Mouse (Mus musculus): ENCODE results near the gene Otop2. TPM values are rescaled to one million over a fixed set of nuclear protein-coding genes. Genes with fewer than 3 reads are reported as not detected.

Otop2 gene
- total RNA-seq, 2 experiments from 2014 or later = 0.38 TPM; not detected in 1

DNA sequence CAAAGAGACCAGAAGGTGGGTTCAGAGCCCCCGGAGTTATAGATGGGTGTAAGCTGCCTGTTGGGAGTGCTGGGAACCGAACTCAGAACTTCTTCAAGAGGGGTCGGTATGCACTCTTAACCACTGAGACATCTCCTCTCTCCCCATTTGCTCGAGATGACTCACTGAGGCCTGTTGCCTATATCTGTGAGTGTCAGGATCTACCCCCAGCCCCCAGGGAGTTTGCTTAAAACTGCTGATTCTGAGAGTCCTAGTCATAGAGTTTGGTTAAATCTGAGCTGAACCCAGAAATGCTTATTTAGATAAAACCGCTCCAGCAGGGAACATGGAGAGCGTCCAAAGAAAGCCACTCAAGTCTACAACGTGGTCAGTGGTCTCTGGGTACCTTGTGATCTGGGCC, 32.8 kb upstream of the Otop2 start:
- no peak for DNase-seq (ENCODE audit: low spot score in 2 of 2)
- intact Hi-C loops (cut with DNase I) = loop anchor here (5.0 kb wide), 1 partner anchor 192 kb away; no protein-coding TSS in a partner anchor

DNA sequence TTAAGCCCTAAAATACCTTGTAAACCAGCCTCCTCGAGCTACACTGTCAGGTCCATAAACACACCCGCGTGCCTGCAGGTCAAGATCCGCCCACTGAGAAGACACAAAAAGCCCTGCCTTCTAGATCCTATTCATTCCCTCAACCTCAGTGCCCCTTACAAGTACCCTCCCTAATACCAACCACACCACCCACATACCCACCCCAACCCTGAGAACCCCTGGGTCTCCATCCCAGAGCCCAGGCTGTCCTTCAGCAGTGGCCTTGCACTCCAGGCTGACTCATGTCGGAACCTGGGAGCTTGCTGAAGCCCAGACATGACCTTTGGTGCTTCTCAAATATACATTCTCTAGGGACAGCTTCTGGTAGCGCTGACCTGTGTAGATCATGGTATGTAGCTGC, 32.2 kb upstream of the Otop2 start:
- intact Hi-C loops (cut with DNase I) = loop anchor here (5.0 kb wide), 1 partner anchor 192 kb away; no protein-coding TSS in a partner anchor
- DNase-seq (ENCODE audit: low spot score in 2 of 2) = no peak

DNA sequence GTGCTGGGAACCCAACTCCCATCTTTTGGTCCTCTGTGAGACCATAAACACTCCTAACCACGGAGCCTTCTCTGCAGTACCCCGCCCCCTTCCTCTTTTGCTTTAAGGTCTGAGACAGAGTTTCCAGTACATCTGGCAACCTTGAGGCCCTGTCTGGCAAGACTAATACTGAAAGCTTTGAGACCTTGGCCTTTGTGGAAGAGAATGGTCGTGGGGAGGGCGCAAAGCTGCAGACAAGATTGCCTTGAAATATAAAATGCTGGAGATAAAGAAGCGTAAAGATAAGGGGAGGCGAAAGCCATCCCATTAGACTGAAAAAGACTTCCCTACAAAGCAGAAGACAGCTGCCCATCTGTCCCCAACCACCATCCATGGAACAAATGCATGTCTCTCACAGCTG, 31.5 kb upstream of the Otop2 start:
- intact Hi-C loops (cut with DNase I) = no loop called here

DNA sequence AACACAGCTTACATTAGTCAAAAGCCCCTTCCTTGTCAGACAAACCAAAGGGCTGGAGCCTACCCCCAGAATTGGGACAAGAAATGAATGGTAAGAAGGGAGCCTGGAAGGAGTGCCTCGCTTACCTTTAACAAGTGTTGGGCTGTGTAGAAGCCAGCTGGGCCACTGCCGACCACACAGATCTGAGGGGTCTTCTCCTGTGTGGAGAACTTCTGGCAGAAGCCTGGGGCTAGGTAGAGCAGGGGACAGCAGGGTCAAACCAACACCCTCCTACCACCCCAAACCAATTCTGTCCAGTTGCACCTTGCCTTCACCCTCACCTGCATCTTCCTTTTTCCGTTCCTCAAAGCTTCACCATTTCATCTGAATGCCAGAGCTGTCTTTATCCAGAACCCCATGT, 31.0 kb upstream of the Otop2 start:
- intact Hi-C loops (cut with DNase I) = no loop called here
- no peak for DNase-seq (ENCODE audit: low spot score in 2 of 2)

More for the DNA sequence above, 31.5 kb upstream of the Otop2 start:
- no peak for DNase-seq (ENCODE audit: low spot score in 2 of 2)

DNA sequence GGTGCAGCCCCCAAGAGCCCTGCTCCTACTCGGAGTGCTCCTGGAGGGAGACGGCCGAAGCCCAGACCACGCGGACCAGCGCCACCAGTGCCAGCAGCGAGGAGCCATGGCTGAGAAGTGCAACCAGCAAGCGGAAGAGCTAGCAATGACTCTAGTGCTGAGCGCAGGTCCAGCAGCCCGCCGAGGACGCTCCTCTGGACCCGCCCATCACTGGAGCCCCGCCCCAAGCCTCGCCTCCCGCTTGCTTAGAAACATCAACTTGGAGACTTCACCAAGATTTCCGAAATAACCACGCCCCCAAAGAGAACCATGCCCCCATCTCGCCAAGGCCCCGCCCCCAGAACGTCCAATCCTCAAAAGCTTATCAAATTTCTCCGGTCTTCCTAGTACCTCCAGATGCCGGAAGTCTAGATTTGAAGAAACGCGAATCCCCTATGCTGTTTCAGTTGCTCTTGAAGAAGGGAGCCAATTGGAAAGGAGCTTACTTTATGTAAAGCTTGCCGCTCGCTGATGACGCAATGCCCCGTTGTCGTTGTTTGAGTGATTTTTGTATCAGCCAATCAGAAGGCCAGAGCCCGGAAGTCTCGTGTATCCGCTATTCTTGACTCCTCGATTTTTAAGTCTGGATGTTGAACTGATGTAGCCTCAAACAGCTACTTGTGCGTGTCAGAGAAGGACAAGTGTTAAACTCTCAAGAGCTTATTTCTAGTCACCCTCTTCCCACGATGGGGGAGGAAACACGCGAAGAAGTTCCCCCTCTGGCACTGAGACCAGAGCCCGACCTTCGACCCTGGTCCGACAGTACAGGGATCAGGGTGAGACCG, 30.0 kb upstream of the Otop2 start, which contains the start of gene Fdxr:
Fdxr (minus strand) TSS at position 271 of the 824 bp plus-strand sequence.
- intact Hi-C loops (cut with DNase I) = no loop called here
- peak; percentile 99 for DNase-seq (ENCODE audit: low spot score in 2 of 2)

DNA sequence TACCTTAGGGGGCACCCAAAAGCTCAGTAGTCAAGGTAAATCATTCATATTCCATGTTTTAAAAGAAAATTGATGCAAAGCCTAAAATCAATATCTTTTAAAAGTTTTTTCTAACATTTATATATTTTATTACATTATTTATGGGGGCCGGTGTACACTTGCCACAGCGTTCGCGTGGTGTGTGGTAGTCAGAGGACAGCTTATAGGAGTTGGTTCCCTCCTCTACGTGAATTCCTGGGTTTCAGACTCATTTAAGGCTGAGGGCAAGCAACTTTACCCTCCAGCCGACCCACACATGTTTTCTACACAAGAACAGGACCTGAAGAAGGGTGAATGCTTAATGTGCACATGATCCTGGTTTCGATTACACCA, 29.4 kb upstream of the Otop2 start:
- intact Hi-C loops (cut with DNase I) = no loop called here
- DNase-seq (ENCODE audit: low spot score in 2 of 2) = no peak

DNA sequence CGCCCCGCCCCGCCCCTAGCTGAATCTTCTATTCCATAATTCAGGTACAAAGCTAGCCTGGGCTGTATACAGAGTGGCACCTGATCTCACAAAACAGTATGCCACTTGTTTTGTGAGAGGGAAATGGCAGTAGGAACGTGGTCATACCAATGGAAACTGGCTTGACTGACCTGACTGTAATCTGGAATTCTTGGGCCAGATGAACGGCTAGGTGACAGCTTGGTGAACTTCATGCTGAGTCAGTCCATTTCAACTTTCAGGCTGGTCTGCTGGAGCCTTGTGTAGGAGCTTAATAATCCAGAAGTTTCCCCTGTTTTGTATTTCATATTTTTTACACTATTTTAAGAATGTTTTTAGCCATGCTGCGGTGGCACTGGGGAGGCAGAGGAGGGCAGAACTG, 28.8 kb upstream of the Otop2 start:
- DNase-seq (ENCODE audit: low spot score in 2 of 2) = no peak
- intact Hi-C loops (cut with DNase I) = no loop called here

DNA sequence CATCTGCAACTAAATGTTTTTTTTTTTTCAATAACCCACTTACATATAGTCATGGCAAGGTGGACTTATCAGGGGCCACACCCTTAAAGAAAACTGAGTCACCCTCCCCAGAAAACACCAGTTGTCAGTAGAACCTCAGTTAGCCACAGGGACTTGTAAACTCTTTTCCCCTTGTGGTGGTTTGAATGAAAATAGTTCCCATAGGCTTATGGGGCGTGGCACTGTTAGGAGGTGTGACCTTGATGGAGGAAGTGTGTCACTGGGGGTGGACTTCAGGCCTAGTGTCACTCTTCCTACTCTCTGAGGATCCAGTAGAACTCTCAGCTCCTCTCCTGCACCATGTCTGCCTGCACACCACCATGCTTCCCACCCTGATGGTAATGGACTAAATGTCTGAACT, 27.2 kb upstream of the Otop2 start:
- intact Hi-C loops (cut with DNase I) = no loop called here
- DNase-seq (ENCODE audit: low spot score in 2 of 2) = no peak

DNA sequence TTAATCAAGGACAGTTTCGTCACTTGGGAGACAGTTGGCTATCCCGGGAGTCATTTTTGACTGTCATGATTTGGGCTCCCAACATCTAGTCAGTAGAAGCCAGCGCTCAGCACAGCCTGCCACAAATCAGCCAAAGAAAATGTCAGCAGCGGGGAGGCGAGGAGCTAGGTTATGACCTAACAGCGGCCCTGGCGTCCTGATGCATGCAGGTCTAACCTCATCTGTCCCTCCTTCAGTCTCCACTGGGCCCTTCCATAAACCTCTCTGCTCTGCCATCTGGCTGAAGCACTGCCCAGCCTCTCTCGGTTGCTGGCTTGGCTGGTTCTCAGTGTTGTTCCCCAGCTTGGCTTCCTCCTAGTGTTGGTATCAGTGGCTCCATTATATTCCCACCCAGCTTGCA, 24.7 kb upstream of the Otop2 start:
- intact Hi-C loops (cut with DNase I) = no loop called here
- peak in 1 of 2 experiments; percentile 47 for DNase-seq (ENCODE audit: low spot score in 2 of 2)

DNA sequence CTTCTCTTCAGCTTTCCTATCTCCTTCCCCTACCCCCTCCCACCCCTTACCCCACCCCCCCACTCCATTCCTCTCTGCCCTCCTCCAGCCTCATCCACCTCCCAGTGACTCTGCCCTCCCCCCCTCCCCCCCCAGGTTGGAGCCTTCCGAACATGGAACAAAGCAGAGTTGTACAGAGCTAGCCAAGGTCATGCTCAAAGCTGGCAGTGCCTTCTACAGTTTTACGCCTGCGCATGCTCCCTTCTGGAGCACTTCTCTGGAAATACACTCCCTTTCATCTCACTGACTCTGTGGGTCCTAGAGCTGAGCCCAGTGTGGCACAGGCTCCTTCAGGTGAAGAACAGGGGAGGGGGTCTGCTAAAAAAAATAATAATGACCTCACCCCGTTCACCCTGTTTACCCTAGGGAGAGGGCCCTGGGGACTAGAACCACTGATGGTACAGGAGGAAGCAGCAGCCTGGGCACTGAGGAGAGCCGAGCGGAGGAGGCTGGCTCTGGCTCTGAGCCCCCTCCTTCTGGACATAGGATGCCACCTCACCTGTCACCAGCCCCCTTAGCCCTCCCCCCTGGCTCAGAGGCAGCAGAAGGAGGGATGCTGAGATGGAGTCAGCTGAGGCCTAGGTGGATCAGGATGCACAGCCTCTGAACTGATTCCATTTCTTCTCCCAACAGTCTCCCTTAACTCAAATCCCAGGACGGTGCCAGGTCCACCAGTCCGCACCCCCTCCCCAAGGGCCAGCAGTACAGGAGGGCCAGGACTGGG, 24.1 kb upstream of the Otop2 start:
- DNase-seq (ENCODE audit: low spot score in 2 of 2) = no peak

DNA sequence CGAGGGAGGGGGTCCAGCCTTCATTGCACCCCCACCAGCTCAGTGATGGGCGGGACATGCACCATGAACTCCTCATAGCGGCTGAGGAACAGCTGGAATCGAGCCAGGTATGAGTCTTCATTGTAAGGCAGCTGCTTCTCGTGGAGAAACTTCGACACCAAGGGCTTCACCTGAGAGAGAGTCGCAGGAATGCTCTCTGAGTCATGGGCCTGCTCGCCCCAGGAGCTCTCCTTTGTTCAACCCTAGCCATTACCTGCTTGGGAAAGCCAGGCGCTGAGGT, 23.5 kb upstream of the Otop2 start:
- DNase-seq (ENCODE audit: low spot score in 2 of 2) = no peak
- intact Hi-C loops (cut with DNase I) = no loop called here

More for the DNA sequence above, 24.1 kb upstream of the Otop2 start:
- intact Hi-C loops (cut with DNase I) = no loop called here

DNA sequence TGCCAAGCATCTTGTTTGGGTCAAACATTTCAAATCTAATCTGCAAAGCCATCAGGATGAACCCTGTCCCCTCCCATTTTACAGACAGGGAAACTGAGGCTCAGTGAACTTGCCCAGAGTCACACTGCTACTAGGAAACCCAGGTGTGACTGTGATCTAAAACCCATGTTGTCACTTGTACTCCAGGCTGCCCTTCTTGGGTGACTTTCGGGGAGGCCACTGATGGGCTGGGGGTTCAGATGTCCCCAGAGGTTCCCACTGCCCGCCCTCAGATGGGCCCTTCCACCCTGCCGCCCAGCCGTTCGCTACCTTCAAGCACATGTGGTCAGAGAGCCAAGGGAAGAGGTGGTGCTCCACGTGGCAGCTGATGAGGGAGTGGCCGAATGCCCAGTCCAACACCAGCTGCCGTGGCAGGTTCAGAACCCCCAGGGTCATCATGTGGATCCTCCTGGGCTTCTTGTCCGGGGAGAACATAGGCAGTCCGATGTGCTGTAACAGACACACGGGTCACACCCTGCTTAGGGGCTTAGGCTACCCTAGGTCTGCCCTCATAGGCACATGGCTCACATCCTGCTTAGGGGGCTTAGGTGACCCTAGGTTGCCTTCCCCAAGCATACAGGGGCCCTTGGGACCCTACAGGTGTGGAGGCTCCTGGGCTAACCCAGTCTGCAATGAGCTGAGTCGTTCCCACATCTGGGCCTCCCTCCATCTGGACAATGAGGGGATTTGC, 22.9 kb upstream of the Otop2 start:
- intact Hi-C loops (cut with DNase I) = no loop called here
- no peak for DNase-seq (ENCODE audit: low spot score in 2 of 2)

DNA sequence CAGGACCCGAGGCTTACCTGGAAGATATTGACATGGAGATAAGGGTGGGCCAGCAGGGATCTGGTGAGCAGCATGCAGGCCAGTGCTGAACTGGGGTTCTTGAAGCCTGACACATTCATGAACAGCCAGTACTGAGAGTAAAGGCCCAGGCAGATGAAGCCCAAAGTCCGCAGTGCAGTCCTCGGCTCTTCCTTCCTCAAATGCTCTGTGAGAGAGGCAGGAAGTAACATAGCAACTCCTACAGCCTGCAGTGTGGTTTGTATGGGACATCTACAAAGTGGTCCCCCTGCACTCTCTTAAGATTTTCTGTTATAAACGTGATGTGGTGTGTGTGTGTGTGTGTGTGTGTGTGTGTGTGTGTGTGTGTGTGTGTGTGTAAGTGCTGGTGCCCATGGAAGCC, 21.7 kb upstream of the Otop2 start:
- DNase-seq (ENCODE audit: low spot score in 2 of 2) = no peak
- intact Hi-C loops (cut with DNase I) = no loop called here

DNA sequence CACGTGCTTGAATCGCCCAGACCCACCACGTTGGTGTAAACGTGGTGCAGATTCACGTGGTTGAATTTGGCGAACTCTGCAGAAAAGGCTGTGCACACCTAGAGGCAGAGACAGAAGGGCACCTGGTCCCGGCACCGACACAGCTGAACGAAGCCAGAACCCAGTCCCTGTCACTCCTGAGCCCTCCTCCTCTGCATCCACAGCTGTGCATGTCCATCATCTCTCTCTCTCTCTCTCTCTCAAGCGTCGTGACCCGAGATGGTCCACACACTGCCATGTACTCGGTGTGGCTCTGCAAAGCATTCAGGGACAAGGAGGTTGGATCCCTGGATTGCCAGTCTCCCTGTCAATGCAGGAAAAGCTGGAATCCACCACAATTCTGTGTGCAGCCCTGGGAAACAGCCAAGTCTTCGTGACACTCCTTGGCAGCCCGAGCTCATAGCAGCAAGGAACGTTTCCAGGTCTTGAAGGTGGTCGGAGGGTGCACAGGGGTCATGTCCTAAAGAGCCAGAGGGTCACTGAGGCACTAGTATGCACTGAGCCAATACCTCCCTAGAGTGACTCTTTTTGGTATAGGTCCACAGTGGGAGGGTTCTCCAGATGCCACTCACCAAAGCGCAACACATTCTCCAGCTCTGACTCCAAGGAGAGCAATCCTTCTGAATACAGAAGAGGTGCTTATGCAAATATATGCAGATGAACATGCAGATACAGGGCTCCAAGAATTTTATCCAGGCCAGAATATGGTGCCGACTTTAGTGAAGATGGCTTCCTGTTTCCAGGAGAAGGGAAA, 20.6 kb upstream of the Otop2 start:
- peak in 1 of 2 experiments; percentile 73 for DNase-seq (ENCODE audit: low spot score in 2 of 2)
- intact Hi-C loops (cut with DNase I) = no loop called here

DNA sequence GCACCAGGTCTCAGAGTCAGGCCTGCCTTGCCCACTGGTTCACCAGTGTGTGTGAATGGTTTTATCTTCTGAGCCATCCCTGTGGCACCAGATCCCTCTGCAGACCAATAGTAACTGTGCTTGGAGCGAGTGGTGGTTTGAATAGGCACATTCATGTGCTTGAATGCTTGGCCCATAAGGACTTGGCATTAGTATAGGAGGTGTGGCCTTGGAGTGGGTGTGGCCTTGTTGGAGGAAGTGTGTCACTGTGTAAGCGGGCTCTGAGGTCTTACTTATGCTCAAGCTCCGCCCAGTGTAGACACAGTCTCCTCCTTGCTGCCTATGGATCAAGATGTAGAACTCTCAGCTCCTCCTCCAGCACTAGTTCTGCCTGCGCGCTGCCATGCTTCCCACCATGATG, 19.6 kb upstream of the Otop2 start:
- intact Hi-C loops (cut with DNase I) = no loop called here
- no peak for DNase-seq (ENCODE audit: low spot score in 2 of 2)

DNA sequence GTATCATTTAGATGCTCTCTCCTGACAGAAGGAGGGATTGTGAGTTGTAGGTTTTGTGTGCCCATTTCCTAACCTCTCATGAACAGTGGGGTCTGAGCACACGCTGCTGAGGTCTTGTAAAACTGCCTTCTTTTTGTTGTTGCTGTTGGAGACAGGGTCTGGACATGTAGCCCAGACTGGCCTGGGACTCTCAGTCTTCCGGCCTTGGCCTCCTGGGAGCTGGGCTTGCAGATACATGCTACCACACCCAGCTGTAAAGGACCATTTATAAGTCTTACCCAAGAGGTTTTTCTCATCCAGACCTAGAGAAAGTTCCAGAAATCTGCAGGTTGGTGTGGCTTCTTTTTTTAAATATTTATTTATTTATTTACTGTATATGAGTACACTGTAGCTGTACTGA, 18.7 kb upstream of the Otop2 start:
- intact Hi-C loops (cut with DNase I) = no loop called here
- no peak for DNase-seq (ENCODE audit: low spot score in 2 of 2)

DNA sequence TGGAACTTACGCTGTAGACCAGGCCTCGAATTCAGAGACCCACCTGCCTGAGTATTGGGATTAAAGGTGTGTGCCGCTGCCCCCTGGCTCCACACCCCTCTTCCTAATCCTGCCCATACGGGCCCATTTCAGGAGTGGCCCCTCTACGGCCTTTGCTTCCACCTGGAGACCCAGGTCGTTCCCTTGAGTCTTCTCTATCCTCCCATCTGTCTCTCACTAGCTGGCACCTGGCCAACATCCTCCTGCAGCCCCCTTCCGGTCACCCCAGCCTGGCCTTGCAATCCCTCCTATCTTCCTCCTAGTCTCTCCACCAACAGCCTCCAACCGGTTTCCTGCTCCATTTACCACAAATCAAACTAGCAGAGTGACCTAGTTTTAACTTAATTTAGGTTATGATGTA, 17.1 kb upstream of the Otop2 start:
- DNase-seq (ENCODE audit: low spot score in 2 of 2) = no peak
- intact Hi-C loops (cut with DNase I) = no loop called here

DNA sequence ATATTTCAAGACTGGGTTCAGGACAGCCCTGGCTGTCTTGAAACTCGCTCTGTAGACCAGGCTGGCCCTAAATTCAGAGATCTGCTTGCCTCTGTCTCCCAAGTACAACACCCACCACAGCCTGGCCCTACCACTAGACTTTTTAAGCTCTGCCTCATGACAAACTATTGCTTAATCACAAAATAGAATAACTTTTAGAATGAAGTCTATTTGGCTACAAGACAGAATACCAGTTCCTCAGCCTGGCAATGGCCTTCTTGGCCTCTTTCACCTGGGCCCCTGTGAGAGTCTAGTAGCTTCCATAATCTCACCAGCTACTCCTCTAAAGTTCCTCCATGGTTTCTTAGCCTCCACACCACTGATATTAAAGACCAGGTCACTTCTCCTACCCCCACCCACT, 16.6 kb upstream of the Otop2 start:
- intact Hi-C loops (cut with DNase I) = no loop called here

DNA sequence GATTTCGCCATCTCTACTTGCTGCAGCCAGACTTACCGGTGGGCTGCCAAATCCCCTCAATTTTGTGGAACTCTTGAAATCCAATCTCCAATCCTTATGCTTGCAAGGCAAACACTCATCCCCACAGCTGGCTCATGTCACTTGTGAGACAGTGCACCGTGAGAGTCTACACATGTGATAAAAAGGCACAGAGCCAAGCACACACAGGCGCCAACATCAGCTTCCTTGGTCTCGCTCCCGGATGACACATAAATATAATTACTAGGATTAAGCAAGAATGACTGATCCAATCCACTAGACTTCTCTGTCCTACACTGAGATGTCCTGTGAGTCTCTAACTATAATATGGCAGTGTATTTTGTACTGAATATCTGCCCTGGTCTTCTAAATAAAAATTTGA, 16.0 kb upstream of the Otop2 start:
- intact Hi-C loops (cut with DNase I) = no loop called here
- DNase-seq (ENCODE audit: low spot score in 2 of 2) = peak in 1 of 2 experiments; percentile 69

More for the DNA sequence above, 16.6 kb upstream of the Otop2 start:
- no peak for DNase-seq (ENCODE audit: low spot score in 2 of 2)

DNA sequence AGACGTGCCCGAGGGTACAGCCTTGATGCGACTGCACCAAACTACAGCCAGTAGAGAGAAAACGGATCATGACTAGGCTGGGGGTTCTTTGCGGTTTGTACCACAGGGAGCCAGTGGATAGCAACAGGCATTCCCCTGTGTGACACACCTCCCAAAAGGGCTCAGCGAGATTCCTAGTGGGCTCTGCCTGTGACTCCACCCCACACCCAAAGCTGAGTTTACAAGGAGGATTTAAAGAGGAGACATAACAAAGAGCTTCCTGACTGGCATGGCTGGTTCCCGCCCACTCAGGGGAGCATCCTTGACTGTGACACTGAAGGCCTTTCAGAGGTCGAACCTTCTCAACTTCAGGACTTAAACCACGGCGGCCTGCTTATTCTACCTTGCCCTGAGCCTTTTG, 15.5 kb upstream of the Otop2 start:
- intact Hi-C loops (cut with DNase I) = no loop called here
- DNase-seq (ENCODE audit: low spot score in 2 of 2) = no peak

Data from left cerebral cortex, postnatal 14 days (tissue).